ENCODE assay signal across 28 mouse cellular contexts in the genomic region with DNA sequence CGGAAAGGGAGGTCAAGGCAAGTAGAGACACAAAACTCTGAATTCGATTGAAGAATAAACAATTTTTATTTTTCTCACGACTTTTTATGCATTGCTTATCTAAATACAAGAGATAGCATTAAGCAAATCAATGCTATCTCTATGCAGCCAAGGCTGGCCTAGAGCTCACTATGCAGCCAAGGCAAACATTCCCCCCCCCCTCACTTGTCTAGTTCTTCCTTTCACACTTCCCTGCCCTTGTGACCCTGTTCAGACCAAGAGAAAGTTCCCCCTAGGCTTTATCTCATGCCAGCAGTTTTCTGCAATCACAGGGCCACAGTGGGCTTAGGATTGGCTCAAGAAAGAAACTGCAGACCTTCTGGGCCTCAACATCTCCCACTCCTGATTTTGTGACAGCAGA.
"Had no signal": no experiment of that assay in that cellular context is flagged by ENCODE, and none has a peak within 500 bp of the region (broad histone marks: within the 10 kb centered on the region; RNA-seq: fewer than 3 reads in every experiment).

No protein-coding gene starts in this region.

- H3K36me3 ChIP-seq: embryonic facial prominence, embryonic 10.5 days; embryonic facial prominence, embryonic 12.5 days; embryonic facial prominence, embryonic 13.5 days; embryonic facial prominence, embryonic 15.5 days; forebrain, embryonic 10.5 days; forebrain, embryonic 12.5 days; forebrain, embryonic 15.5 days had no signal

- DNase-seq: cerebellum, adult 2 months; cerebellum, adult 8-10 months; cerebellum, adult 9-10 months; cerebellum, adult 9-11 months; cerebellum, postnatal 10 days; cerebellum, postnatal 14 days; cerebellum, postnatal 25 days; cerebellum, postnatal 36 days; embryo, embryonic 11 days; forebrain, postnatal 0 days; gastrocnemius, adult 2 months; gastrocnemius, postnatal 10 days; gastrocnemius, postnatal 14 days; gastrocnemius, postnatal 25 days; gastrocnemius, postnatal 36 days; heart, adult 11 months; heart, adult 18-20 months had no signal

- ATAC-seq: forebrain, embryonic 13.5 days; forebrain, embryonic 14.5 days; forebrain, embryonic 15.5 days; forebrain, embryonic 16.5 days; forebrain, postnatal 0 days had no signal

- H3K9ac ChIP-seq: embryonic facial prominence, embryonic 12.5 days; embryonic facial prominence, embryonic 13.5 days; embryonic facial prominence, embryonic 15.5 days; forebrain, embryonic 12.5 days; forebrain, embryonic 13.5 days; forebrain, embryonic 15.5 days; forebrain, postnatal 0 days had no signal

- H3K4me3 ChIP-seq: embryonic facial prominence, embryonic 10.5 days; embryonic facial prominence, embryonic 12.5 days; embryonic facial prominence, embryonic 13.5 days; embryonic facial prominence, embryonic 15.5 days; erythroblast, embryonic 14.5 days; forebrain, embryonic 10.5 days; forebrain, embryonic 12.5 days; forebrain, embryonic 13.5 days; forebrain, embryonic 15.5 days; gastrocnemius, adult 2 months had no signal

- H3K27ac ChIP-seq: embryonic facial prominence, embryonic 10.5 days; embryonic facial prominence, embryonic 12.5 days; embryonic facial prominence, embryonic 13.5 days; embryonic facial prominence, embryonic 15.5 days; forebrain, embryonic 10.5 days; forebrain, embryonic 12.5 days; forebrain, embryonic 13.5 days; forebrain, embryonic 15.5 days; gastrocnemius, adult 2 months had no signal

- H3K9me3 ChIP-seq: embryonic facial prominence, embryonic 10.5 days; embryonic facial prominence, embryonic 12.5 days; embryonic facial prominence, embryonic 13.5 days; embryonic facial prominence, embryonic 15.5 days; forebrain, embryonic 10.5 days; forebrain, embryonic 12.5 days; forebrain, embryonic 13.5 days; forebrain, embryonic 15.5 days had no signal

- H3K27me3 ChIP-seq: embryonic facial prominence, embryonic 12.5 days; embryonic facial prominence, embryonic 13.5 days; embryonic facial prominence, embryonic 15.5 days; forebrain, embryonic 12.5 days; forebrain, embryonic 13.5 days; forebrain, embryonic 15.5 days had no signal

- H3K4me1 ChIP-seq: embryonic facial prominence, embryonic 10.5 days; embryonic facial prominence, embryonic 12.5 days; embryonic facial prominence, embryonic 13.5 days; embryonic facial prominence, embryonic 15.5 days; forebrain, embryonic 10.5 days; forebrain, embryonic 12.5 days; forebrain, embryonic 13.5 days; forebrain, embryonic 15.5 days had no signal

- H3K4me2 ChIP-seq: embryonic facial prominence, embryonic 12.5 days; embryonic facial prominence, embryonic 13.5 days; embryonic facial prominence, embryonic 15.5 days; forebrain, embryonic 12.5 days; forebrain, embryonic 13.5 days; forebrain, embryonic 15.5 days had no signal
